Mouse (Mus musculus) brain, adult 2 months (tissue): Measurements from ENCODE around the gene Ankrd26.
"Not testable (repeated sequence)": the region's sequence is repeated elsewhere in the genome, so short reads cannot be mapped to it uniquely, and the experiment has no call there.

Experiments
- DNase-seq: peaks from one replicate; pipeline ENCODE4 v3.0.0; 2011; ENCODE audit warnings: low read depth, low spot score

The Ankrd26 gene

DNA sequence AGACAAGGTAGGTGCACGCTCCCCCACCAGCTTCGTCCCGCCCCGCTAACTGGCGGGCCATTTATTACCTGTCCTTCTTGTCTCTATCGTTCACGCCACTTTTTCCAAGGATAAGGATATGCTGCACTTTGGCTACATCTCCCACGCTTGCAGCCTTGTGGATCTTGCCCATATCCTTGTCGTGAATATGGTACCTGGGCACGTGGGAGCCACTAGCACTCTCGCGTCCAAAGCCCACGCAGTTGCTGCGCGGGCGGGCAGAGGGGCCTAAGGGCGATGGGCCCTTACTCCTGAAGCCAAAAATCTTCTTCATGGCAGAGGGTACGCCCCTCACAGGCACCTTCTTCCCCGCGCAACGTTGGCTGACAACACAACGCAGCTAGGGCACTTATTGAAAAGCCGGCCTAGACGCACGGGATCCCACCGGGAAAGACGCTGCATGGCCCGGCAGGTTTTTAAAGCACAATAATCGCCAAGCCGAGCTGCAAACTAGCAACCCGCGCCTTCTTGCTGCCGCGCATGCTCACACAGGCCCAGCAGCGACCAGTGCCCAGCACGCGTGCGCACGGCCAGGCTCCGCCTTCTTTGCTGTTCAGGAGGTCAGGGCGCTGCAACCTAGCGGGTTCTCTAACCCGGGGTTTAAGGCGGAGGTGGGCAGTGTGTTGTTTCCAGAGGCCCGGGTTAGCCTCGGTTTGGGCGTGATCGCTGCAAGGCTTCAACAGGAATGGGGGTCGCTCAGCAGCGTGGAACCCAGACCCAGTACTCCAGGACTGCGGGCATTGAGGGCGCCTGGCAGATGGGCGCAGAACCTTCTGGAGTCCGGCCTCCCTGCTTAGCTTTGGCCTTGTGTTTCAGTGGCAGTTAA is at the start of gene Ankrd26:
TSS of gene Ankrd26 (minus strand) at position 482 of the 865 bp plus-strand sequence.
- peak; percentile 96 for DNase-seq

DNA sequence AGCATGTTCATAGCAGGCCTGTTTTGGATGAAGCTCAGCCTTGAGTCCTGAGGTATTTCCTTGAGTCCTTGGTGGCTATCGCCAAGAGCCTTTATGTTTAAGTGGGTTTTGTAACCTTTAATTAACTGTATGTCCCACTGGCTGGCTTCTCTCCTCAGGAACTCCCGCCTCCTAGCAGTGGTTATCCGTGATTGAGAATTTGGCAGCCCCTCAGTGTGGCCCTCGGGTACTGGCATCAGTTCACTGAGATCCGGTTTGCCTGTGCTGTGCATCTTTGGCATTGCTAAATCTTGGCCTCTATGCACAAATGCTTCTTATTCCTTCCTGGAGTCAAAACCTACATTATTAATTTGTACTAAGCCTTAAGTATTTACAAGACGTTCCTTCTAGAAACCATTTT is 46.9 kb upstream of the Ankrd26 start:
- DNase-seq, result peak; percentile 36

DNA sequence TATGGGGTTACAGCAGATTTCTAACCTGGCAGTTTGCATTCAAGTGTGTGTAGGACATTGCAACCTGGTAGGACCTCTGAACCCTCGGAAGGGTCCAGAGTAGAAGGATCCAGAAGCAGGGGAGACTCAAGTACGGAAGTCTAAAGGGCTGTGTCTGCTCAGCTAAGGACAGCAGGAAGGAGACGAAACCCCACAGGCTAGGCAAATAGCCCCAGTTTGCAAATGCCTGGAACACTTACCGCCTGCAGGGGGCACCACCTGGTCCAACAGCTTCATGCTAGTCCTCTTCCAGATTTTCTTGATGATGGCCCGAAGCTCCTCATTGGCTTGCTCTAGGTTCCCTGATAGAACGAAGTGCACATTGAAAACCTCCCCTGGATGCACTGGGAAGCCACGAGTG is 43.9 kb upstream of the Ankrd26 start:
- peak; percentile 44 for DNase-seq

DNA sequence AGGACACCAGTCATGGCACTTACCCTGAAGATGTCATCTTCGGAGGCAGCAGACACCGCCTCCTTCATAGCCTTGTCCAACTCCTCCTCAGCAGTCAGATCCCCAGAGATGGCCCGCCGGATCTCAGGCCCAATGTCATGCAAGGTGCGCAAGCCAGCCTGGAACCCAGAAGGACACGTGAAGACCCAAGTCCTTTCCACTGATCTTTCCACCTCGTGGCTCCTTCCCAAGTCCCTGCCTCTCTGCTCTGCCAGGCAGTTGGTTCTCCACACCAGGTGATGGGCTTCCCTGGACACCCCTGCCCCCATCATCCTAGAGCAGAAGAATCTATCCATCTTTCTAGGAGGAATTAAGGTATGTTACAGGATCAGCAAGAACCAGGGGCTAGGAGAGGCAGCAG is 41.8 kb upstream of the Ankrd26 start:
- DNase-seq, result no peak

DNA sequence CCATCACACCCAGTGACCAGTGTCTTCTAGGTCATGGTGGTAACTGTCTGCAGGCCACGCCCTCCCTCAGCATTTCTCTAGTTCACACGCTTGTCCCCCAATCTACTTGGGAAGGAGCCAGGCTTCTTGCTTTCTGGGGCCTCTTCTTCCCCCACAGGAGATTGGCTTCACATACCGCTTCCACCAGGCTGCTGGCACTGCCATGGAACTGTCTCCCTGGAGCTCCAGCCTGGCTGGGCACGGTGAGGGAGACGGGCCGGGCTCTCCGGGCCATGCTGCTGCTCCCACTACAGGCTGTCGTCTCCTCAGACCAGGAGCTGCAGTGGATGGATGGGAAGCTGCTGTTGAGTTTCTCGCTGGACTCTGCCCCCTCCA is 33.6 kb upstream of the Ankrd26 start:
- DNase-seq, result peak; percentile 51

DNA sequence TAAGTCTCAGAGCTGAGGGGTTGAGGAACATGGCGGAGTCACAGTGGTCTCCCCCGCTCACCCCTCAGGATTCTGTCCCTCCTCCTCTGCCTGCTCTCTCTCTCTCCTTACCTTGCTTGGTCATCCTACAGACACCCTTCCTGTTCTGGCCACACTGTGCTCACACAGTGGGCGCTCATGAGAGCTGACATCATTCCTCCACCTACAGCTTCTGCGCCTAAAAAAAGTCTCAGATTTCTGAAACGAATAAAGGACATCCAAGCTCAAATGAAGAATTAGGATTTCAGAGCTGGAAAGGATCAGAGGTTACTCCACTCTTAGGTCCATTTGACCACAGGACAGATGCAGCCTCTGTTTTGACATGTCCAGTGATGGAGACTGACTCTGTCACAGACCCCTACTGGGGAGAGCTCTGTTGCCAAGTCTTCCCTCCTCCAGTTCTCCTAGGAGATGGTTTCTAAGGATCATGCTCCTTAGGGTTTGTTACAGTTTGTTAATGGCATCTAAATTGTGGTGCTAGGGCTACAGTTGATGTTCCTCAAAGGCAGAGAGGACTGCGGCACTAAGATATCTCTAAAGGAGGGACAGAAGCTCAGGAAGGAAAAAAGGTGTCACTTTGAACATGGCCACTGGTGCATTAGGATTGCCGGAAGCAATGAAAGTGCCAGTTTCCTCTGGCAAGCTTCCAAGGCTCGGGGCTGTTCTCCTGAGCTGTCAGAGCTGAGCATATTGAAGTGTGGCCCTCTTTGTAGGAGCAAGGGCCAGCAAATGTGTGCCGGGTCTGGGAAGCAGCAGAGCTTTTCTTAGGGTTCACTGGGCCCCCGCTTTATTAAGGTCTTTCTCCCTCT is 33.0 kb upstream of the Ankrd26 start:
- peak; percentile 73 for DNase-seq

DNA sequence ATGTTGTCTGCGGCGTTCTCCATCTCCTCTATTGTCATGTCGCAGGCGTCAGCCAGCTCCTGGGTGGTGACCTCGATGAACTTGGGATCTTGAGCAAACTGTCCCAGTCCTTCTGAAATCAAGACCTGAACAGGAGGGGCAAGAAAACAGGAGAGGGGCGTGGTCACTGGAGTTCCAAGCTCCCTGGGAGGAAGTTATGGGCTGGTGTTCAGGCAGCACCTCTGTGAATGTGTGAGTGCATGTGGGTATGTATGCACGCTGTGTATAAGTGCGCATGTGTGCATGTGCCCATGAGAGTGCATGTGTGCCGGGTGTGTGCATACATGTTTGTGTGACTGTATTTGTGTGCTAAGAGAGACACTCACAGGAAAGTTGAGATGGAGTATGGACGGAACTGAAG is 32.0 kb upstream of the Ankrd26 start:
- DNase-seq, result no peak

DNA sequence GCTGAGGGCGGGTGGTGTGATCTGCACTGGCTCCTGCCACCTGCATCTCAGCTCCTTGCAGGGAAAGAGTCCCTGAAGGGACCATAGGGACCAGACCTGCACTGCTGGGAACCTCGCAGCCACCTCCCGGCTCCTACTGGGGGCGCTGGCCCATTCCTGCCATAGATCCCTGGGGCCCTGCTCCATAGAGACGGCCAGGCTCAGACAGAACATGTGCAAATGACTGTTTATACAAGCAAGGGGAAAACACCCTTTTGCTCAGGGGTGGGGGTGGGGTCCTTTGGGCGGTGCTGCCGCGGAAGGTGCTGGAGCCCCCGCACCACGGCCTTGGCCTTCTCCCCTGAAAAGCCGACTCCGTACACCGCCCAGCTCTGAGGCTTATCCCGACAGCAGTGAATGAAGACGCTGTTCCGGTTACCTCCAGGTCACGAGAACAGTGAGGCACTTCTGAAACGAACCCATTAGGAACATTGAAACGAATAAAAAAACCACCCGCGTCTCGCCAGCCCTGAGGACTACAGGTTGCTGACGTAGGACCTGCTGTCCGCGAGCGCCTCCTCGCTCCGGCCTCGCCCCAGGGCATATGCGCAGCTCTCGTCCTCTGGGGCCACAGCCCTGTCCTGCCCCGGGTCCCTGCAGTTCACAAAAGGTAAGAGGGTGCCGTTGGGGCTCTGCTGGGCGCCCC is 31.5 kb upstream of the Ankrd26 start:
- no peak for DNase-seq

DNA sequence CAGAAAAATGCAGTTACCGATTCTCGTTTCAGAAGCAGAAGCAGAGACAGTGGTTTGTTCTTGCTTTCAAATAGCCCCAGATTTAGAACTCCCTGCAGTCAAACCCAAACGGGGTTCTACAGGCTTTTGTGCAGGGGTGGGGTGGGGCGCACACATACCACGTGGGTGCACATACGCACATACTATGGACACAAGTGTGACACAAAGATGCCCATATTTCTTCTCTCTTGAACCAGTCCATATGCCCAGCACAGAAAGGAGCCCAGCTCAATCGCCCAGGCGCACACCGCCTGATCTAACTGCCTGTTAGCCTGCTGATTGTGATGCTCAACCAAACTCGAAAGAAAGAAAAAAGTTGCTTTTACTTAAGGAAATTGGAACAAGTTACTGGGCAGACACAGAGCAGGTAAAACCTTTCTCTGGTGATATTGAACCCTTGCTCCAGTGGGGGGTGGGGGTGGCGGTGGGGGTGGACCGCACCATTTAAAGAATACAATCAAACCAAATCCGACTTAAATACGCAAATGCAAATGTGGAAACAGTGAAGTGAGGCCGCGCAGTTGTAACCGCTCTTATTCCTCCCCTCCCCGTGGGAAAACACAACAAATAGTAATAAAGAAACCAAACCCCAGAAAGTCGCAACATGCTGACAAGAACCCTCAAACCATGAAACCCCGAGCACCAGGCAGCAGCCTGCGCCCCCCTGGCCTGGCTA is 30.8 kb upstream of the Ankrd26 start:
- DNase-seq, result no peak

DNA sequence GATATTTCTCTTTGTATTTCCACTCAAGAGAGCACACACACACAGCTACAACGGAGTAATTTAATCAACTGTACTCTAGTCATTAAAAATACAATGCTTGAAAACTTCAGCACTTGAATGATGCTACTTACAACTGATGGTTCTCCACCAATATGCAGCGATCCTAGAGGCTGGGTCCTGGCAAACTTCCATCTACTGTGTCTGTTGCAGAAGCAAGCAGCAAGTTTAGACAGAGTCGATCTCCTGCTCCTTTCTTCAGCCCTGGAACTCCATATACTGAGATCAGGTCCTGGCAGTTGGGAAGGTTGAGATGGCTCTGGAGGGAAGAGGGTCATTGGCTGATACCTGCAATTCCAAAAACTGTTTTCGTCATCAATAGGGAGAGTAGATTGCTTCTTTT is 16.7 kb upstream of the Ankrd26 start:
- not testable (repeated sequence) for DNase-seq

DNA sequence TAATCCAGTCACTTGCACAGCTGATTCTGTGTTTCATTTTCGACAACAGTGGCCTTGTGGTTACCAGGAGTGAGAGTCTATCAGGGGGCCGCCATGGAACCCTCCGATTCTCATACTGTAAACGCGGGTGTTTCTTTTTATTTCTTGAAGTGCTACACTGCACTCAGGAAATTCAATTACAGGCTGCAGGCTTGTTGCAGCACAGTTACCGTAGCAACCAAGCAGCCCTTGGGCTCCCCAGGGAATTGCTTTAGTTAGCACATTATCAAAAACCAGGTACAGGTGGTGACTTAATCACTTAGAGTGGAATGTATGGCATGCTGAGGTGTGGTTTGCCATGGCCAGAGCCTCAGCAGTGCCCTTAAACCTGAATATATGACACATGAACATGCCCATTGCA is 12.3 kb upstream of the Ankrd26 start:
- DNase-seq, result peak; percentile 53

DNA sequence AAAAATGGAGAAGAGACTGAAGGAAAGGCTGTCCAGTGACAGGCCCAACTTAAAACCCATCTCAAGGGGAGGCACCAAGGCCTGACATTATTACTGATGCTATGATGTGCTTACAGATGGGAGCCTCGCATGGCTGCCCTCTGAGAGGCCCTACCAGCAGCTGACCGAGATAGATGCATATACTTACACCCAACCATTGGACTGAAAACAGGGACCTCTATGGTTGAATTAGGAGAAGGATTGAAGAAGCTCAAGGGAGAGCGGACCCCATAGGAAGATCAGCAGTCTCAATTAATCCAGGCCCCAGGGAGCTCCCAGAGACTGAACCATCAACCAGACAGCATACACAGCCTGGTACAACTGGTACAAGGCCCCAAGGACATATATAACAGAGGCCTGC is 5.8 kb upstream of the Ankrd26 start:
- no peak for DNase-seq

DNA sequence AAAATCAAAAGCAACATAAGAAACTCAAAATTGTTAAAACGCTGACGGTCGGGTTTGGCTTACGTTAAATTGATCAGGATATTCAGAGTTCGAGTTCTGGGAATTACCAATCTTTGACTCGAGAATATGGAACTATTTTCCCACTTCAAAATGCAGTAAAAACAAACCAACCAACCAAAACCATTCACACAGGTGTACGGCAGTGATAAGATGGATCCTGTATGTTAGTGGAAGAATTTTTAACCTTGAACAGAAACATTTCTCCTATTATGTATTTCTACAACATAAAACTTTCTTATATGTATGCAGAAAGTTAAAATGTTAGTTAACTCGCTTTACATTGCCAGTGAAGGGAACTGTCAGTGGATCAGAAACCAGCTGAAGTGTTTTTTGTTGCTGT is 801 bp downstream of the Ankrd26 start:
- no peak for DNase-seq

DNA sequence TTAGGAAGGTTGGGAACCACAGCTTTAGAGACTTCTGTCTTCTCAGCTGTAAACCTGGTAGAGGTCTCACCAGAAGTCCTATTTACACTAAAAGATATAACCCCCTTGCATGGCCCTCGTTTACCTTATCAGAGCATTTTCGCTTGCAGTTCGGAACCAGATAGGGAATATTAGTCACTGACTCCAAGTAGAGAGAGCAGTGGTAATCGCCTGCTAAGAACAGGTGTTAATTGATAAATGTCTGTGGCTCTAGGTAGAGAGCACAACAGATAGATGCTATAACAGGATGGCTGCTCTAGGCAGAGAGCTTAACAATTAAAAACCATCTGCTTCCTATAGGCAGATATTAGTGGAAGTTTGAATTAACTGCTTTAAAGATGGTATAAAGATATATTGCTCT is 23.4 kb downstream of the Ankrd26 start:
- DNase-seq, result no peak

DNA sequence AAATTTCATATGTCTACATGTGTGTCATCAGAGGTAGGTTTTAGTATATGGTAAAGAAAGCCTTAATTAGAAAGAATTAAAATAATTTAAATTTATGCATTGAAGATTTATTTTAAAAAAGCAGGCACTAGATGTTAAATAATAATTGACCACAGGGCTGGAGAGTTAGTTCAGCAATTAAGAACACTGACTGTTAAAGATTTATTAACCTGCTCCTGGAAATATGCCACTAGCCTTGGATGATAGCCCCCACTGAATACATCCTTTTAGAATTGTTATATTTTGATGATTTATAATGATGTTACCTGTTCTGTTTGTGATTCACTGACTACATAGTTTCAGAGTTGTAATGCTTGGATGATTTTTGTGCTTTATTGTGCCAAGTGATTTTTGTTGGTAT is 24.8 kb downstream of the Ankrd26 start:
- not testable (repeated sequence) for DNase-seq

DNA sequence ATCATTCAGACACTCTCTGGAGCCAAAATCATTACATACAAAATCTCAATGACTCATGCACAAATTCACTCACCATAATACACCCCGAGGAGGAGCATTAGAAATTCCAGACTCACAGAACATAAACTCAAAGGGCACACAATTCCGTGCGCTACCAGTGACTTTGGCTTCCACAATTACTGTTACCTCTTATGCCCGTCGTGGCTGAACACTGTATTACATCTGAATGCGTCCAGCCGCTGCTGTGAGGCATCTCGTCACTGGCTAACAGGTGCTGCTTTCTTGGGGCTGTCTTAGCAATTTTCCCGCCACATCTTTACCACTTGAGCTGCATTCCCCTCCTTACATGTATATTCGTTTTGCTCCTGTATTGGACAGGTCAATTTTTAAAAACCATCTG is 26.7 kb downstream of the Ankrd26 start:
- no peak for DNase-seq

DNA sequence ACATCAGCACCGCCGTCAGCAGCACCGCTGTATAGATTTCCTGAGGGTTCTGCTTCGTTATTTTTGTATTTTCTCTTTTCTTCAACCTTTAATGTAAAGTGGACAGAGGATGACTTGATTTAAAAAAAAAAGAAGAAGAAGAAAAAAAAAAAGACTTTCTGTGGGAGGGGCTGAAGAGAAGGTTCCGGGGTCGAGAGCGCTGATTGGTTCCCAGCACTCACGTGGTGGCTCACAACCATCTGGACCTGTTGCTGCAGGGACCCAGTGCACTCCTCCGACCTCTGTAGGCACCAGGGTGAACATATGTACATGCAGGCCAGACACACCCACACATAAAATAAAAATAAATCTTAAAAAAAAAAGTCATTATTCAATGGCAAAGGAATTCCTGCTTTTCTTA is 28.6 kb downstream of the Ankrd26 start:
- DNase-seq, result no peak

DNA sequence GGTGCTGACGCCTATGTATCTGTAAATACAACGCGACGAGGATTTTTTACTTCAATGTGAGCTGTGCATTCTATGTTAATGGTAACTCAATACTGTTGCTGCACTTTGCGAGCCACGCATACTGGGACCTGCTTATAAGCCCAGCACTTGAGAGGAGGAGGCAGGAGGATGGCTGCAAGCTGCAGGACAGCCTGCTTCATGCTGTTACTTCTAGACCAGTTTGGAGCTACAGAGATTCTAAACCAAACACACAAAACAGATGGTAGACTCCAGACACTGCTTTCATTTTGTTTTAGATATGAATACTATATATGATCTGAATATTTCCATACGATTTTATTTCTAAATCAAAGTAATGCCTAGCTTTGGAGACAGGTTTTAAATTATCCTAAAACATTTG is 41.4 kb downstream of the Ankrd26 start:
- DNase-seq, result peak; percentile 14

DNA sequence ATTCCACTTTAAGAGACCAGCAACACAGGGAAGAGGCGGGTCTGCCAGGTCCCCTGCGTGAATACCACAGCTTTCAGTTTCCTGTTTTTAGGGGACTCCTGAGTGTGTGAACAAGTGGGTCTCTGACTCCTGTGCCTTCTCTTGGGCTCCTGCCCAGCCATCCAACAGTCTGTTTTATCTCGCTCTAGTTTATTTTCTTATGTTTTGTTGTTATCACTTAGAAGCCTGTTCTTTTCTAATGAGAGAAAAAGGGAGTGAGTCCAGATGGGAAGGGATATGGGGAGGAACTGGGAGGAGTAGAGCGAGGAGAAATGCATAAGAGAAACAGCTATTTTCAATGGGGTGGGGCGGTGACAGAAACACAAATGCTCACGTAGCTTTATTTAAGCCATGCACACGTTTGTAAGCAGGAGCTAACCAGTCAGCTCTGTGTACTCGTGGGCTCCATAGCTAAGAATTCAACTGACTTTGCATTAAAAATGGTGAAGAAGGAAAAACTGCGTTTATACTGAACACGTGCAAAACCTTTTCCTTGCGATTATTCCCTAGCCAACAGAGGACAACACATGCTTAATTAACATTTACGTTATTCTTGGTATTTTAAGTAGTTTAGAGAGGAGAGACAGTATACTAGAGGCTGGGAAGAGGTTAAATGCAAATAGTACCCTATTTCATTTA is 48.6 kb downstream of the Ankrd26 start:
- DNase-seq, result no peak

DNA sequence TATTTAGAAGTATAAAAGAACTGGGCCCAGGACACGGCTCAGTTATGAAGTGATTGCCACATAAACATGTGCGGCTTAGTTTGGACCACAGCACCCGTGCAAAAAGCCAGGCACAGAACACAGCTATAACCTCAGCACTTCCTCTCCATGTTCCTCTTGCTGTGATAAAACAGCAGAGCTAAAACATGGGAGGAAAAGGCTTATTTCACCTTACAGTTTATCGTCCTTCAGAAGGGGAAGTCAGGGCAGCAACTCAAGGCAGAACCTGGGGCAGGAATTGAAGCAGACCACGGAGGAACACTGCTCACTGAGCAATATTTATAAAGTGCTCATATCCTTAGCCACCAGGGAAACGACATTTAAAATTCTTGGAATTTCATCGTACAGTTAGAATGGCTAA is 63.0 kb downstream of the Ankrd26 start:
- DNase-seq, result no peak

DNA sequence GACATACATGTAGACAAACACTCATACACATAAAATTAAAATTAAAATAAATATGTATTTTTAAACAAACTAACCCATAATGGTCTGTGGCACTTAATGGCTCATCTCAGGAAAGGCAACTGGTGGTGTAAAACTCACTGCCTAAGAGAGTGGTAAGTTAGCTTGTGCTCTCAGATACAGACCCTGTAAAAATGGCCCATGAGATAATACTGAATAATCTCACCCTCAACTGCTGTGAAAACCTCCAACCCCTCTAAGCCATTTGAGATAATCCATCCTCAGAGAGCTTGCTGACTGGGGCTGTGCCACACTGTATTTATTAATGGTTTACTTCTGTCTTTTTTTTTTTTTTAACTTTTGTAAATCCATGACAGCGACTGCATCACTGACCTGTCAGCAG is 79.9 kb downstream of the Ankrd26 start:
- no peak for DNase-seq
